Mouse (Mus musculus): ENCODE data around the gene Lhfp. TPM values are rescaled to one million over a fixed set of nuclear protein-coding genes. Genes with fewer than 3 reads are reported as not detected.

The Lhfp gene
- polyA plus RNA-seq, 1 experiment = 17.8 TPM

GRCm38 (mm10) chr3:53310093-53310492 is 268.8 kb downstream of the Lhfp start:
- no peak overlapping the region for H3ac ChIP-seq (ENCODE audit: control insufficient read depth, insufficient read length)
- no peaks in the 10 kb centered on the region for H3K36me3 ChIP-seq (ENCODE audit: control insufficient read depth, insufficient read depth)
- TF ChIP-seq MYOG (IDR thresholded peaks at IDR 0.05; ENCODE audit: control insufficient read depth in 1 of 3, insufficient read depth in 1 of 3, insufficient read length in 2 of 3, low read depth in 2 of 3) = no peak
- H3K27me3 ChIP-seq (ENCODE audit: control insufficient read depth, insufficient read depth, insufficient read length) = no peaks in the 10 kb centered on the region
- no peak overlapping the region for H3K4me3 ChIP-seq
- no peak overlapping the region for H3K4me2 ChIP-seq (ENCODE audit: low read depth)
- H3K79me2 ChIP-seq (ENCODE audit: control insufficient read depth, insufficient read depth) = no peaks in the 10 kb centered on the region

DNA sequence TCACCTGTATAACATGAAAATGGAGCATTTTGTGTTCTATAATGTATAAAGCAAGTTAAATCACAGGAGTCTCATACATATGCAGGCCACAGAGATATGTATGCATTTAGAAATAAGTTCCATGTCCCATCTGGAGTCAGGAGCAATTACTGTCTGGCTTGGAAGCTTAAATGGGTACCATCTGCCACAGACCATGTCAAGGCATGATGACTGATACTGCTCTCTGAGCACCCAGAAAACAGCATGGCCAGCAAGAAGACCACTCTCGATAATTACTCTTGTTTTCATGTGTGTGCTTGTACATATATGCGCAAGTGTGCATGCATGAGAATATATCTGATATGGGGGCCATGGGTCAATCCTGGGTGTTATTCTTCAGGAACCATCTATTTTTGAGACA is 269.3 kb downstream of the Lhfp start:
- TF ChIP-seq TCF3 (IDR thresholded peaks at IDR 0.05; ENCODE audit: insufficient read length, low read depth) (no peak), E2F4 (IDR thresholded peaks at IDR 0.05; ENCODE audit: insufficient read depth) (no peak), SRF (IDR thresholded peaks at IDR 0.05; ENCODE audit: control insufficient read depth, insufficient read length, low read depth) (no peak), REST (IDR thresholded peaks at IDR 0.05; ENCODE audit: insufficient read depth, insufficient read length) (no peak), MYOG (IDR thresholded peaks at IDR 0.05; ENCODE audit: control insufficient read depth in 1 of 3, insufficient read depth in 1 of 3, insufficient read length in 2 of 3, low read depth in 2 of 3) (no peak), CEBPB (IDR thresholded peaks at IDR 0.05; ENCODE audit: insufficient read depth, poor library complexity, severe bottlenecking) (no peak)
- H3K79me2 ChIP-seq (ENCODE audit: control insufficient read depth, insufficient read depth) = no peaks in the 10 kb centered on the region
- H3K4me2 ChIP-seq (ENCODE audit: low read depth) = no peak overlapping the region
- no peaks in the 10 kb centered on the region for H3K36me3 ChIP-seq (ENCODE audit: control insufficient read depth, insufficient read depth)
- H3K4me3 ChIP-seq = no peak overlapping the region
- no peaks in the 10 kb centered on the region for H3K27me3 ChIP-seq (ENCODE audit: control insufficient read depth, insufficient read depth, insufficient read length)
- H3ac ChIP-seq (ENCODE audit: control insufficient read depth, insufficient read length) = no peak overlapping the region

Other genes with a start within 250 kb of the Lhfp start
- gene Cog6, start 24.3 kb upstream of the Lhfp start, polyA plus RNA-seq (2012; fragmentation: generic; extraction: Trizol) = 17.4 TPM

Data from myocyte (in vitro differentiated cells).